Mouse (Mus musculus) heart, postnatal 4 days (tissue): ENCODE data around the gene Clrn1. TPM values are rescaled to one million over a fixed set of nuclear protein-coding genes. Genes with fewer than 3 reads are reported as not detected.
"Not testable (repeated sequence)": the region's sequence is repeated elsewhere in the genome, so short reads cannot be mapped to it uniquely, and the experiment has no call there.

Source experiments
- DNase-seq: peaks from one replicate; pipeline ENCODE4 v3.0.0; 2021
- total RNA-seq, 2 experiments: library from RNA; stranded (reverse); gene quantifications; 2 replicates each; pipeline ENCODE4 v1.2.3; 2021

The Clrn1 gene
- not detected for total RNA-seq

DNA sequence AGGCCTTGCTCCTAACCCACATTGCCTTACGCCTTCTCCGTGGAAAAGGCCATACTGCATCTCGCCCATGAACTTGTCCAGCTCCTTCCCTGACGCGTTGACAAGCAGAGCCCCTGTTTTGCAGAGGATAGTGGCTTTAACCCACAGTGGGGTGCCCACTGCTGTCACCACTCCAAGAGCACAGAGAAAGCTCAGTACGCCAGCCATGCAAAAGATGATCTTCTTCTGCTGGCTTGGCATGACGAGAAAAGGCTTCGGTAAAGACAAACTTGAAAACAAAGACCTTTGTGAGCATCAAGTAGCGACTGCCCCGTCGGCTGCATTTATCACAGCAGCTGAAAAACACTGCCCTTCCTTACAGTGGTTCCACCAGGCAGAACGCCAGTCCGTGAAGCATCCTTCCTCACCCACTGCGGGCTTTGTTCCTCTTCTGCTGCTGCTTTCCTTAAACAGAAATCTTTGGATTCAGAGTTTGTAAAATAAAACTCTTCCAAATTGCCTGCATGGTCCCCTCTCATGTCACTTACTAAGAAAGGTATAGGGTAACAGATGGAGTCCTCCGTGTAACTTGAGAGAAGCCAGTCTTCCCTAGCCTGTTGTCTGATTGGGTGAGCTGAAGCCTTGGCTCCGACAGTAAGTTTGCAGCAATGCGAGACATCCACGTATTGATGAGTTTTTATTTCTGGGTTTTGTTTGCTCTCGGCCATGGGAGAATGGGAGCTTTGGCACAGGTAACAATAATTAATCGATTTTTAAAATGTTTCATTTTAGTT is at the start of gene Clrn1:
TSS of gene Clrn1 (minus strand) at position 540 of the 773 bp plus-strand sequence.
- DNase-seq = no peak

DNA sequence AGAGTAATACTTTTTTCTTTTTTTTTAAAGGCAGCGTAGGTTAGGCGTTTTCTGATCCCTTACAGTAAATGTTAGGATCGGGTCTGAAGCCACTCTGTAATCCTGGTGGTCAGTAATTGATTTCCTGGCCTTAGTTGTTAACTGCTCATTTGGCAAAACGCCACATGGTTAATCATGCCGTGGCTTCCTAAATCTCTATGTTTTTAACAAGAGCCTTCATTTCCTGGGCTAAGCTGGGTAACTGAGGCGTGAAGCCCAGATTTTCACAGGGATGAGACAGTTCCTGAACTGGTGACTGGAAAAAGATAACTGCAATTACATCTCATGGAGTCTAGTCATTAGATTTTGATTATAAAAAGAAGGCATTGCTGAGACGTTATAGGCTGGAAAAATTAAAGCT is 38.9 kb upstream of the Clrn1 start:
- no peak for DNase-seq

DNA sequence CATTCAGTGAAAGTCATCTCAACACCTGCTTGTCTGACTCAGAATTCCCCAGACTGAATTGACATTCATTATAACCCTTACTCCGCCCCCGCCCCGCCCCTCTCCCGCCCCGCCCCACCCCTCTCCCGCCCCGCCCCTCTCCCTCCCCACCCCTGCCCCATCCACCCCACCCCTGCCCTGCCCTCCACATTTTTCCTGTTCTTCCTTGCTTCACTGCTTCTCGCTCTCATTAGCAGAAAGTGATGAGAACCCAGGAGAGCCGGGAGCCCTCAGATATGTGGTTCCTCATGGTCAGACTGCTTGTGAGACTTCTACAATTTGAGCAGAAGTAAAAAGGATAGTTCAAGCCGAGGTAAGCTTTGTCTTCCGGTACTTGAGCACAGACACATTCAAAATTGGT is 38.0 kb upstream of the Clrn1 start:
- DNase-seq = no peak

DNA sequence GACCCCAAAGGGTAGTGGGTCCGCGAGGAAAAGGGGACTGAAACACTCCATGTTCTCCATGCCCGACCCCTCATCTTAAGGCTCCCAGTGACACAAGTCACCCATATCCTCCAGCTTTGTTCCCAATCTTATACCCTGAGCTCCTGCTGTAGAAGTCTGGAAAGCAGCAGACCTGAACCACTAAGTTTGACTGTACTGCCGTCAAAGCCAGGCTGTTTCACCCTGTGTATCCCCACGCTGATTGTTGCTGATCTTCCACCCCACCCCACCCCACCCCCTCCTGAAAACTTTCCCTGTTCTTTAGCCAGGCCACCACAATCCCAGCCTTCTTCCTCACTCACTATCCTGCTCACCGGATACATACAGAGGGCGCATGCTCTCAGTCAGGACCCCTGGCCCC is 37.5 kb upstream of the Clrn1 start:
- no peak for DNase-seq

DNA sequence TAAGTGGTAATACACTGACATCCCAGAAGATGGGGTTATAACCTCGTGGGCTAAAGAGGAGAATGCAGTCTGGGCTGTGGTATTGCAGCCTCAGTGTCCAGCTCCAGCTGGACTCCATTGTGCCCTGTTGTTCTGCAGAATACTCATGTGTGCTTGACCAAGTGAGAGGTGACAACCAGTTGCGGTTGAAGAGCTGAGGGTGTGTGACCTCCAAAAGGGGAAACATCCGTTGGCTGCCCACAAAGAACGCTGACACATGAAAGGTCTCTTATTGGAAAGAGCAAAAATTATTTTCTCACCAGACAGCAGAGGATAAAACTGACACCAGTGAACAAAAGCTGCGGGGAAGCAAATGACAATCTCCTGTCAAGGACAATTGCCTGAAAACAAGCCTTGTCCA is 36.2 kb upstream of the Clrn1 start:
- DNase-seq = no peak

DNA sequence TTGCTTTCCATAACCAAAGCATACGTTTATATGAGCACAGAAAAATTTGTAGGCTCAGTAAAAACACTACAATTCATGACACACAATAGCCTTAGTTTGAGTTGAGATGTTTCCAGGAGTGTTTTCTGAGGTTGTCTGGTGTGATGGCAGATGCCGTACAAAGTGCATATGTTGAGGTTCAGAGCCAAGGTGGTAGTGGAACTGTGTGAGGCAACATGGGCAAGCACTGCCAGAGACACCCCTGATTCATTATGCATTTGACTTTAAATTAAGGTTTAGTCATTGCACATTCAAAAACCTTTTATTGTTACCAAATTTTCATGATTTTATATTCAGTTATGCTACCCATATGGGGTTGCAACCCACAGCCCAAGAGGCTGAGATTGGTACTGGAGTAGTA is 19.5 kb upstream of the Clrn1 start:
- DNase-seq = no peak

DNA sequence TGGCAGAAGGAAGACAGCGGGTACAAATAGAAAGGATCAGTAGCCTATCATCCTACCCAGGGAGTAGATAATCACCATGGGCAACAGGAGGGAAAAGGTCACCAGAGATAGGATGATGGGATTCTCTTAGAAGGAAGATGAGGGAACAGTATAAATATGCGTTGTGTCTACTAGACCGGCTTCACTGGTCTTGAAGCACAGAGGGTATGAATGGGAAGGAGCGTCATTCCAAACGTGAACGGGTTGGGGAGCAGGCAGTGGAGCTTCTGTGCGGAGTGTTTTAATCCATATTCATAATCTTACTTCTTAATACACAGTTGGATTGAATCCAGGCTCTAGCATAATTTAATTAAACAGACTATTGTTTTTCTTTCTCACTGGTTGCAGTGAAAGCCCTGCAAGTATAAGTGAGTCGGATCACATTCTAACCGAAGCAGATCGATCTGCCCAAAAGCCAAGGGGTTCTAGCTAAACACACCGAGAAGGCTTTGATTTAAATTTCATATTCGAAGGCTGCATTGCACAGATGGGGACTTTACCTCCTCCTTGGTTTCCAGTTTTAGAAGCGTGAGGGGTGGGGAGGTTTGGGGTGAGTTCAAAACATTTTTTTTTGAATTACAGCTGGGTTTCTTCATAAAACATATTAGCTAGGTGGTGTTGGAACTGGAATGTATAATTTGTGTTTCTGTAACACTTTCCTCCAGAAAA is 17.1 kb upstream of the Clrn1 start:
- DNase-seq = no peak

DNA sequence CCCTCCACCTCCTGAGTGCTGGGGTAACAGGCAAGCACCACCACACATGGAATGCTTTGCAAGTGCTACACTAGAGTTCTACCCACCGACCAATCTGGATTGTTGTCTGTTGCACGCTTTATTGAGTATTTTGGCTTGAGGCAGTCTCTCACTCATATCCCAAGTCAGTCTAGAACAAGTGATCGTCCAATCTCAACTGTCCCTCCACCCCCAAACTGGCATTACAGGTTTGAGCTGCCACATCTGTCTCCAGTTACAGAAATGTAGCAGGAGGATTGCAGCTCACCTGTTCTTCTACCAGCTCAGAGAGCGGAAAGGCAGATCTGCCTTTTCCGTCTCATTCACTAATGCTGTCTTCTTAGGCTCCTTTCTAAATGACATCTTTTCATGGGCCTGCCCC is 10.0 kb upstream of the Clrn1 start:
- no peak for DNase-seq

DNA sequence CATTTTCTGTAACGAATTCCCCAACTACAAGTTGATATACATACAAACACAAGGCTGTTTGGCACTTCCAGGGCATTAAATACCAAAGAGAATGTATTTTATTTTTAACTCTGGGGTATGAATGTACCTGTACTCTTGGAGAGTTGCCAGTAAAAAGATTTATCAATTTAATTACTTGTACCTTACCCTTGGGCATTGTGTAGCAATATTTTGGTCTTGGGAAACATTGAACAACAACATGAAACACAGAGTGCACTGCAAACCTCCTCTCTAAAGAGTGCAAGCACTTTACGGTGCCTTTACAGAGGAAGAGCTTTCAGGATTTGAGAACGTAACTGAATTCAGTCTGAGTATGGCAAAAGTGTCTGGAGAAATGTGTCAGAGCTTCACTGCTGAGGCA is 9.4 kb upstream of the Clrn1 start:
- no peak for DNase-seq

DNA sequence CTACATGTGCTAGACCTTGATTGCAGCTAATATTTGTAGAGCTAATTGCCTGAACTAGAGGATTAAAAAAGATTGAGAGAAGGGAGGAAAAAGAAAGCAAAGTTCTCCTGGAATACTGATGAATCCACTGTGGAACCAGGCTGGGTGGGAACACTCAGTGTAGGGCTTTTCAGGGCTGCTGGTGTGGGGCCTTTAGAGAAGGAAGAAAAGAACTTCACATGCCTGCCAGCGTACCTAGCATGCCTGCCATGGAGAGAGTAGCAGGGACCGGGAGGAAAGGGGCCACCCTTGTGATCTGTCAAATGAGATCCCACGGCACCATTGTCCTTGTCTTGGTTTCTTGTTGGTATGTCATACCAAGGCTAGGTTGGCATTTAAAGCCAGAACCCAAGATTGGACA is 4.5 kb upstream of the Clrn1 start:
- no peak for DNase-seq

DNA sequence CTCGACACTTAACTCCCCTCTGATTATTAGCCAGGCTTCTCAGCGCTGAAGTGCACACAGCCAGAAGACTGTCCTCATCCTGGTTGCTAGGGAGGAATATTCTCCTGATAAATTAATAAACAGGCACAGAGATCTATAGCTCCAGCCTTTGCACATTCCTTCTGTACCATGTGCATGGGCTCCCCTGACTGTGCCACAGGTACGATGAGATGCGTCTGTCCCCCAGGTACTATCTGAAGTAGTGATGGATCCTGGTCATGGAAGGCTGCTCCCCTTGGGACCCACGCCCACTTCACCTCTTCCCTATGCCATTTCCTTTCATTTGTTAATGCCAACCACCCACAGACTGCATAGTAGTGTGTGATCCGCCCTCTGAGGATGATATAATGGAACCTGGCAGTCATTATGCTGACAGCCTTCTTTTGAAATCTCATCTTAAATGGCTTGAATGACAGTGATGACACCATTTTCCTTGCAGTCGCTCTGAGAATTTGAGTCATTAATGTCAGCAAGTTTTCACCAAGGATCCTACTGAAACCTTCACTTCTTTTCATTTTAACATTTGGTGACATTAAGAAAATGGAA is 3.1 kb upstream of the Clrn1 start:
- no peak for DNase-seq

DNA sequence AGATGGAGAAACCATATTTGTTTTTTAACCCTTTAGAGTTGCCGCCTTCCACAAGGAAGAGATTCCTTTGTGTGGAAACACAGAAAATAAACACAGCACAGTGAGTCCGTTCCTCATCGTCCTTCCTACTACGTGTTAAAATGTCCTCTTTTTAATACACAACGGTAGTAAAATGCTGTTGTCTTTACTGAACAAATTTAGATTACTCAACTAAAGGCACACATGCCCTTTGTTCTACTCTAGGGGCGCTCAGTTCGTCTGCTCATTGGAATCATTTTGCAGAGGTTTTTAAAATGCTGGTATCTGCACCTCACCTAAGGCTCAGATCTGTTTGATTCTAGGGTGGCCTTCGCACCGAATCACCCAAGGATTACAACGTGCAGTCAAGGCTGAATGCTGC is 2.6 kb upstream of the Clrn1 start:
- DNase-seq = no peak

DNA sequence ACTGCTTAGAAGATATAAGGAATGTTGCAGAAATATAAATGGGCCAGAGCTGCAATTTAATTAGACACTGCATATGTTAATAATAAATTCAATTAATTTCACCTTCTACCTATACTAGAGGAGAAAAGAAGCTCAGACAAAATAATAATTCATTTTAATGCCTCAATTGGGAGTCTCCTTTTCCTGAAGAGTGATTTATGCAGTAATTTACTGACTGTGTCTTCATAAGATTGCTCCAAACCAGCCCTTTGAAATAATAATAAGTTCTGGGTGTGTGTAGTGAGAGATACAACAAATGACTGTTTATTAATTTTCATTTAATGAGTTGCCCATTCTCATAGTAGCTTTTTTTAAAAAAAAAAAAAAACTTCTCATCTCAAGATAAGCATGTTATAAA is 1.6 kb downstream of the Clrn1 start:
- DNase-seq = no peak

DNA sequence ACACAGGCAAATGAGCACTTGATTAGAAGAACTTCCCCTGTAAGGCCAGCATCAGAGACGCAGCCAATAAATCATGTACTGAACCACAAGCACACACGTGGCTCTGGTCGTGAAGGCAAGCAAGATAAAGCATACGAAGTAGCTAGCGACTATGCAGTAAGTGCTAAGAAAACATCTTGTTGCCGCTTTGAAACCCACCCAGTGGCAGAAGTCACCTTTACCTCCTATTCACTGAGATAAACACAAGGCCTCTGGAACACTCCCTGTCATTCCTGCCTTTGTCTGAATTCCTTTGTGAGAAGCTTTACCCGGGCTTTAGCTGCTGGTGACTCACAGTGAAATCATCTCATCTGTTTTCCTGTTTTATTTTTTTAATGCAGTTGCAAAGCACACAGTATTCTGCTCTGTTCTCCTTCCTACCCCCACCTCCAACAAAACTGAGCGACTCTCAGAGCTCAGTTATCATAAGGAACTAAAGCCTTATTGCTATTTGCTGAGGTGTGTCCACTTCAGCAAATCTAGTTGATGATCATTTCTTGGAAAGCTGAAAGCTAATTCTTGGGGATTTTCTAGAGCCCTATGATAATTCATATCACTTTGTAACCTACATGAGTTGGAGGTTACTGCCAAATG is 2.1 kb downstream of the Clrn1 start:
- DNase-seq = no peak

DNA sequence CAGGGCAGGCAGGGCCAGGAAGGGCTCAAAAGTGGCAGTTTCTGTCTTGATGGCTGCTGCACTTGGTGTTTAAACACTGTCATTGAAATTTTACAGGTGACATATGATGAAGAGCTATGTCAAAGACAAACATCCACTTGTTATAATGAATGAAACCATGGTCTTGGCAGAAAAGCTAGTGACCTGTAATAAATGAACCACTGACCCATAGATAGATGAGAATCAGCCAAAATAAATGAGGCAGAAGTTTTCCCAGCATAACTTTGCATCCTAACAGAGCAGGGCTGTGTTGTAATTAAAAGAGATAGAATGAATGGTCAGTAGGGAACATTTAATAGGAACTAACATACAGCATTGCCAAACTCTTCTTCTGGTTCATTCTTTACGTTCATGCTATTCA is 4.1 kb downstream of the Clrn1 start:
- no peak for DNase-seq

DNA sequence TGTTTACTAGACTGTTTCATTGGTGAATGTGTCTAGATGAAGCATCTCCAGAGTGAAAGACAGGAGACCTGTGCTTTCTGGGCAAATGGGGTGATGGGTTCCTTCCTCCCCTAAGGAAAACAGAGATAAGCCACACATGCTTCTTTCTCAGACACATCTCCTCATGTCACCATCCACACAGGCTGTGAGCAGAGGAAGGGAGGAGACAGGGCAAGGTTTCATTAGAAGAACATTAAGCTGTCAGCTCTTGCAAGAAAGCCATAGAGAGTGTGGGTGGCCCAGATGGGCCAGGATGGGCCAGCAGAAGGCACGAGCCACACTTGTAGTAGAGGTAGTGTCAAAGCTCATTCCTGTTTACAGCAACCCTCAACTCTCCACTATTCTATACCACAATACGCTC is 5.0 kb downstream of the Clrn1 start:
- no peak for DNase-seq

DNA sequence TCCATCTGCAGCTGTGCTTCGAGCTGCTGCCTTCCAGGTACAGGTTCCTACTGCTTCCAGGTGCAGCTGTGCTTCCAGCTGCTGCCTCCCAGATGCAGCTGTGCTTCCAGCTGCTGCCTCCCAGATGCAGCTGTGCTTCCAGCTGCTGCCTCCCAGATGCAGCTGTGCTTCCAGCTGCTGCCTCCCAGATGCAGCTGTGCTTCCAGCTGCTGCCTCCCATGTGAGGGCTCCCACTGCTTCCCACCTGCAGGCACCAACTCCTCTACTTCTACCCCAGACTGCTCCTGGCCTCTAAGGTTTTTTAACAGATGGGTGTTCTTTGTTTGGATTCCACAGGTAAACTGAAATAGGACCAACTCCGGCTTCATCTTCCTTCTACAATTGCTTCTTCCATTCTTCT is 13.3 kb downstream of the Clrn1 start:
- not testable (repeated sequence) for DNase-seq

DNA sequence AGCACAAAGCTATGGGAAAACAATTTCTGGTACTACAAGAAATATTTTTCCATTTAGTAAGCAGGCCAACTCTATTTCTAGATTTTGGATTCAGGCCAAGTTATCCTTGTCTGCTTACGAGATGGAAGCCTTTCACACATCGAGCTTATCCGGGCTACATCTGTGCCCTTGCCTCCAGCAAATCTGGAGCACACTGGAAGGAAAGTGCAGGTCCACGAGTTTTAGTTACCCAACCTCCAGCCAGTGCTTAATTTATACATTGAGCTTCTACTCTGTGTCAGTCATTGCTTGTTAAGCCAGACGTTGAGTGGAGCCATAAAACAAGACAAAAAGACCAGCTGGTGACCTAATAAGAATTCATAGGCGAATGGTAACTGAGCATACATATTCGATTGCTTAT is 19.4 kb downstream of the Clrn1 start:
- DNase-seq = no peak

DNA sequence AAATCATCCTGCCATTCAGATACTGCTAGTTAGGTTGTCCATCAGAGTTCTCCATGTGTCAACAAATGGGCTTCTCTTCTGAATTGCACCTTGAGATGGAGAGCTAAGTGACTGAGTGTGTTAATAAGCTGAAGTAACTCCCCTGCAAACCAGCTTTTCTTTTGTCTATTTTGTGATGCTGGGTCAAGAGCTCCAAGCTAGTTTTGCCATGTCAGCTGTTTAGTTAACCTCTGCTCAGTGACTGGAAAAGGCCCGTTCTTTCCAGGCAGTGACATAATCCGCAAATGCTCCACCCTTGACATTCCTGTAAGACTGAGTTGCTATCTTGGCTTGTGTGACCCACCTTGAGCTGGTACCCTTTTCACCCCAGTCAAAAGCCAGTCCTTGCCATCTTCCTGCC is 22.2 kb downstream of the Clrn1 start:
- DNase-seq = no peak

DNA sequence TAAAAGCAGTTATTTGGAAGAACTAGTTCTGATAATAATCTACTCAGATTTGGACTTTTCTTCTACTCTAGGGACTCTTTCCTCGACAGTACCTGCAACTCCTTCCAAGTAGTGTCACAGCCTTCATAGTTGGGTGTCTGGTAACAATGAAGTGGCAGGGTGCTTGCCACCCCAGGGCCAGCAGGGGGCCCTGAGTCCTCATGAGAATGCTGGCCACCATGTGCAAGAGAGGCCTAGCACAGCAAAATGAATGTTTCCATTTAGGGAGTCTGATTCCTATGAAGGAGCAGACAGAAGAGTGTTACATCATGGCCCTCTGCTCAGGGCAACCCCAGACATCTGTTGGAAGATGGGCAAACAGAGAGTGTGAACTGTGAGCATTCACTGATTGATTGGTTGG is 41.7 kb downstream of the Clrn1 start:
- DNase-seq = no peak

DNA sequence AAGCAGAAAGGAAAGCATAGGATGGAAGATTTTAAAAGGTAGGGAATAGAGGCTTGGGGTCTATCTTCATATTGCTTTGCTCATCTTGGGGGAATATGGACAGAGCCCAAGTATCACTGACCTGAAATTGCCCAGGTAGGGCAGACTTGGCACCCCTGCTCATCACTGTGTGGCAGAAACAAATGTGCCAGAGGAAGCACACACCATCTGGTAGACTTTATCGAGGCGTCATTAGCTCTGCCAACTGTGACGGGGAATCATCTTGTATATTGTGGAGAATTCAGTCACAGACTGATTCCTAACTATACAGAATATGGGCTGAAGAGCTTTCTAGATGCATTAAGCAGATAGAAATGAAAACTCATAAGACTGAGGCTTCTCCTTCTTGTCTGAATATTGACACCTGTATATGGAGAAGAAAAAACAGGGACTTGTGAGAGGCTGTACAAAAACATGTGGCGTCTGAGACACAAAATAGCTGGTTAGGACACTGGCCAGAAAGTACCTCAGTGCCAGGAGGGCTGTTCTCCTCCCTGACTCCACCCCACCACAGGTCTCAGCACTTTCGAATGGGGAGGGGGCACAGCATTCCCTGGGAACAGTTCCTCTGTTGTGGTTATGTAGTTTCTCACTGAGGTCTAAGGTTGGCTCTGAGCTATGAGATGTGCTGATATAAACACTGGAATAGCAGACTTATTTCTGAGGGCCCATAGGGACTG is 51.5 kb downstream of the Clrn1 start:
- DNase-seq = no peak

DNA sequence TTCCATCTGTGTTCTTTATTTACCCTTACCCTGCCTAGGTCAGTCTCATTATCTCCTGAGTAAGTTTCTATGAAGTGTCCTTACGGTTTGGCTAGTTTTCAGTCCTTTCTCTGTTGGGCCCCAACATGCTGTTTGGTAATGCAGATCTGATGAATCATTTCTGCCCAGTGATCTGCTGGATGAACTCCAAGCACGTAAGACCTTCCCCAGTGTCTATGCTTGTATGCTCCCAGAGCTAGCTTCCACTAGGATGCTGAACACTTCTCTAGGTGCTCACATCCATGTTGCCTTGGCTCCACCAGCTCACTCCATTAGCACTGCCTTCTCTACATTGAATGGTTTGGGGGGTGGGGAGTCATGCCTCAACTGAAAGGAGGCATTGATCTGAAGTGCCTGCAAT is 52.3 kb downstream of the Clrn1 start:
- no peak for DNase-seq

DNA sequence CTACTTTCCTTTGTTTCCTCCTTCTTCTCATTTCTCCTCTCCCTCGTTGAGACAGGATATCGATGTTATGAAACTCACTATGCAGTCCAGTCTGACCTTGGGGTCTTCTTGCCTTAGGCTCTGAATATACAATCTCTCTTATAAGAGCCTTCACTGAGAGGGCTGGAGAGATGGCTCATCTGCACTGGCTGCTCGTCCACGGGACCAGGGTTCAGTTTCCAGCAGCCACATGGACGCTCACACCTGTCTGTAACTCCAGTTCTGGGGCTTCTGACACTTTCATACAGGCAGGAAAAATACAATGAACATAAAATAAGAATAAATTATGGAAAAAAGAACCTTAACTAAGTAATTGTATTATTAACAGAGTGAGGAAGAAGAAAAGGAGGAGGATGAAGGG is 53.6 kb downstream of the Clrn1 start:
- no peak for DNase-seq
